Mouse (Mus musculus) liver, embryonic 14.5 days (tissue): ENCODE data around the gene Bmp7.

Source experiments
- CTCF ChIP-seq: IDR thresholded peaks from 2 replicates; pipeline ENCODE4 v1.5.1; 2016; ENCODE audit warnings: antibody characterized with exemption, low read depth, control low read depth
- EP300 ChIP-seq: IDR thresholded peaks from 2 replicates; pipeline ENCODE4 v1.6.1; 2016; ENCODE audit warnings: antibody characterized with exemption, low read depth

GRCm38 (mm10) chr2:172958579-172958978, 18.5 kb upstream of the Bmp7 start:
- TF ChIP-seq CTCF (no peak), EP300 (no peak)
